Mouse (Mus musculus) forelimb bud, embryonic 11.5 days (tissue): ENCODE measurements around the gene Dab2.

Source experiments
- DNase-seq: peaks from one replicate; pipeline ENCODE4 v3.0.0-alpha.2; 2012; ENCODE audit warnings: low read depth, low spot score

Gene Dab2

DNA sequence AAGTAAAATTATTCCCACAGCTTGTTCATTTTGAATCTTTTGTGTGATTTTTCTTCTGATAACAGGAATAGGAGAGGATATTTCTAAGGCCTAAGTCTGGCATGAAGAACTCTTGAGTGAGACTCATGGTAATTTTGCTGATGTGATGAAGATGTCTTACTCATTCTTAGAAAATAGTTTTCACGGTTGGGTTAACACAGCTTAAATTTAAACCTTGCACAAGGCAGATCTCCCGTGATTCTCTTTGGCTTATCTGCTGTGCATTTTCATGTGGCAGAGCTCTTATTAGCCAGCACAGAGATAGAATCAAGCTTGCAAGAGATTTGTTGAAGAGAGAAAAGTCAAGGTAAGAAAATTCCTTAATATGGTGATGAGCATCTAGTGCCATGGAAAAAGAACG is at the start of gene Dab2:
Gene Dab2 (plus strand): TSS at position 235 of the 400 bp plus-strand sequence.
- no peak for DNase-seq

DNA sequence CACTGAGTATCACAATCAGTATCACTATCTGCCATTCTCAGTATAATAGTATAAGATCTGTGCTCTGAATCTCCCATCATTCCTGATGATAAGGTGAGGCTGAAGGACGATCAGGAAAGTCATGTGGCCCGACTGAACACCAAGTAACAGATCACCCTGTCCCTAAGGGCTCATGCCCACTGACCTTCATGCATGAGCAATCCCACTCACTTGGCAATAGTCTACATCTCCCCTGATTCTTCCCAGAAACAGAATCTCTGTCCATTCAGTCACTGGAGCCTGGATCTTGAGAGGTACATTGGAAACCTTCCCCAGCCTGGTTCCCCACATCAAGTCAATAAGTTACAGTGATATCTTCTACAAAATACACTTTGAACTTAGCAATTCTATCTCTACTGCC is 46.1 kb upstream of the Dab2 start:
- DNase-seq, result no peak

DNA sequence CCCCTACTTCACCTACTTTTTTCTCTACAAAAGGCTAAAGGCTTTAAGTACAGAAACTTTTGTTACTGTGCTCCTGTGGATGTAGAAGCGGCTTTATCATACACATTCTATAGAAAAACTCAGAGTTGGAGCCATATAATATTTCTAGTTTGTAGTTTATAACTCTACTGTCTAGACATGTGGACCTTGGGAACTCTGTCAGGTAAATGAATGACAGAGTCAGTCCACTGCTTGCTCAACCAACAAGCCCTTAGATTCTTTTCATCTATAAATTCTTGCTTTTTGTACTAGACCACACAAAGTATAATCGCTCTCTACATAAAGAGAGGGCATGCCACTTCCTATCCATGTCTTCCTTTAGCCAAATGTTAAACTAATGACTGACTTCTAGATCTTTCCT is 45.2 kb upstream of the Dab2 start:
- no peak for DNase-seq

DNA sequence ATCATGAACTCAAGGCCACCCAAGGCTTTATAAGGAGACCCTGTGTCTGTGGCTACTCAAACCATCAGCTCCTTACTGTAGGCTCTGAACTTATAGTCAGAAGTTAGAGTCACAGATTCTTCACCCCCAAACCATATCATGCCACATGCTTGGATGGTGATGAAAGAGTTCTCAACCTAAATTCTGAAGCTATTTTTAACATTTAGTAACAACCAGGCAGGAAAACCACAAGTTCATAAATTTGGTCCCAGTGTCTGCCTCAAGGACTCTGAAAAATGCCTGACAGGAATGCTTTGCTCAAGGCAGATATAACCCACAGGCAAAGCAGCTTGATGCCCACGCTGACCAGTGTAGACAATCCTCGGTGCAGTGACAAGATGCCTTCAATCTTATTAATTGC is 42.5 kb upstream of the Dab2 start:
- no peak for DNase-seq

DNA sequence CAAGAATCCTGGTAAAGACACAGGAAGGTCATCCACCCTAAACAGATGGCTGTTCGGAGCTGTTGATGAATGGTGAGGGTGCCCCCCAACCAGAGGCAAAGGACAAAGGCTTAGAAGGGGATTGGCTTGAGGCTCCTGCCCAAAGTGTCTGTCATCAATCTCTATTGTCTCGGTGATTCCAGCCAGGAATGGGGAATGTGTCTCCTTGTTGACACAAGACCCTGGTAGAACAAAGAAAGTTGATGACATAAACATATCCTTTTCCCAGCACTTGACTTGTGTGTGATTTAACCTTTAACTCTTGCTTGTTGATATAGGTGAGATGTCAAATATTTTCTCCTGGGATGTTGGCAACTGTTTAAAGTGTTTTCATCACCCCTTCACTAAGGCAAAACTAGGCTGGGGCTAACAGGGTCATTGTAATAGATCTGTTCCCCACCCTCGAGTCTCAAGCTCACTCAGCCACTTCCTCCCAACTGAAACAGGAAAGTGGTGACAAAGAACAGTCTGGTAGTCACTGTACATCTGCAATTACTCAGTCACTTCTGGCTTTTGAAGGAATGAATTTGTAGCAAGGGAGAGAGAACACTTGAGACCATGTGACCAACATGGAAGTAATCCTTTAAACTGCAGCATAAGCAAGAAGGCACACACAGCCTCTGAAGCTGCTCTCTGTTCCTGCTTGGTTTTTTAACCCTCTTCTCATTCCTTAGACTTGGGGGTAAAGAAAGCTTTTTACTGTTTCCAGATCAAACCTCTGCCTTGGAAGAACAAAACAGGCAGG is 39.4 kb upstream of the Dab2 start:
- peak; percentile 37 for DNase-seq

DNA sequence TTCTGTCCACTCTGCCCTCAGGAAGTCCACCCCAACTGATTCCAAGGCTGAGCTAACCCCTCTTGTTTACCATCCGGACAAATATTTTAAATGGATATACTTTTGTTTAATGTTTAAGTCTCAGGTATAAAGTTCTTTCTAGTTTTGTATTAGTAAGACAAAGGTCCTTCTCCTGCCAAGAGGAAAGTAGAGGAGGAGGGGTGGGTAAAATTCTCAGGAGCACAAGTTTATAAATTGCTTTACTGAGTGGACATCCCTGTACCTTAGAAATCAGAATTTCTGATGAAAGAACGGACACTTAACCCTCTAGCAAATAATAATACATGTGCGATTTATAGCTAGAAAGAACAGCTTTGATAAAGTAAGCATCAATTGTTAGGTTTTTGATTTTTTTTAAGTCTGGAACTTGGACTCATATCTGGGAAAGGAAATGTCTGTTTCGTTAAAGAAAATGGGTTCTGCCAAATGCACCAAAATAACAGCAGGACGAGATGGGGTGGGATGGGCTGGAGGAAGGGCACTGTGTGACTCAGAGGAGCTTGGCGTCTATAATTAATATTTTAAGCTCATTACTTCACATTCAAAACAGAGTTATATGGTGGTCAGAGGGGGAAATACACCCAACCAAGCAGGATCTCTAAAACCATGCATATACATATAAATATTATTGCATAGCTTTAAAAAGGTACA is 38.7 kb upstream of the Dab2 start:
- DNase-seq, result no peak

DNA sequence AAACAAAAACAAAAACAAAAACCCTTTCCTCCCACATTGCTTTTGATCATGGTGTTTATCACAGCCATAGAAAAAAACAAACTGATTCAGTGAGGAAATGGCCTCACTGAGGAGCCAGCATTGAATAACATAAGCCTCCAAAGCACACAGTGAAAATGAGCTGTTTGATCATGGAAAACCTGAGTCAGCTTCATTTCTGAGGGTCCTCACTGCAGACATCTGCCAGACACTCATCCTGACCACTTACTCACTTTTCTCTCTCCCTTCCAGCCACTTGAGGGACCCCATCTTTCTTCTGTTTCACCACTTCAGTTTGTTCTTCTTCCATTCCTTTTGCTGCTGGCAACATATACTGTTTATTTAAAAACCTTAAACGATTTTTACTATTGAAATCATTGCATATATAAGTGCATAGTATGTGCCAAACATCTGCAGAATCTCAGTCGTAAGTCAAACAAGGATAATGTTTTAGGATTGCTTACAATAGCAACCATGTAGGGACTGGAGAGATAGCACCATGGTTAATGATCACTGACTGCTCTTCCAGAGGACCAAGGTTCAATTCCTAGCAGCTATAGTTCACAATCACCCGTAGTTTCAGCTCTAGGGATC is 32.3 kb upstream of the Dab2 start:
- no peak for DNase-seq

DNA sequence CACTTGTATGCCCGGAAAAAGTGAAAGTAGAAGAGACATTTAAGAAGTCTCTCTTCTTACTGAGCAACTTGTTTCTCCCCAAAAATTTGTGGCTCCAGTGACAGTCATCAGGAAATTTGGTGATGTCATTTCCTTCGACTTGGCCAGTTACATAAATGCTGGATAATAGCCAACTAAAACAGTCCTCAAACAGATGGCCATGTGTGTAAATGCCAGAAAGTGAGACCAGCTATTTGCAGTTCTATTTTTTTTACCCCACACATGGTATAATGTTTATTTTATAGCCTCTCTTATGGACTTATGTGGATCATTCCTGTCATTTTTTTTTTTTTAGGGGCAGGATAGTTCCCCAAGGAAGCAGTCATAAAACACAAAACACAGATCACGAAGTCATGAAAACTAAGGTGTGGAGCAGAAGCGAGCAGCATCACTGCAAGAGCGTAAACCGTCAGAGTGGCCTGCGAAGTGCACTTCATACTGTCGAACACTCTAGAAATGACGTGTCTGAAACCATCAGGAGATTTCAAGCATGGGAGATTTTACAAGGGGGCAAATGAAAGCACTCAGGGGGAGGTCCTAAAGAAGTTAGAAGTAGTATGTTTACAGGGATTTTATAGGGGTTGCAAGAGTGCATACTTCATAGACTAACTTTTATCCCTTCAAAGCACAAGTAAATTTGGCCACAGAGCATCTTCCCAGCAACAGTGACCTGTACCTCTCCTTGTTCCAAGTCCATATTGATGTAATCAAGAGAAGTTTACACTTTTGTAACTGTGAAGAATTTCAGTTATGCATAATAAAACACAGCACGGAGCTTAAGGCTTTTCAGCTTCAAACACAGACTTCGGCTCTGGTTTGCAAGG is 20.8 kb upstream of the Dab2 start:
- DNase-seq, result peak; percentile 41

DNA sequence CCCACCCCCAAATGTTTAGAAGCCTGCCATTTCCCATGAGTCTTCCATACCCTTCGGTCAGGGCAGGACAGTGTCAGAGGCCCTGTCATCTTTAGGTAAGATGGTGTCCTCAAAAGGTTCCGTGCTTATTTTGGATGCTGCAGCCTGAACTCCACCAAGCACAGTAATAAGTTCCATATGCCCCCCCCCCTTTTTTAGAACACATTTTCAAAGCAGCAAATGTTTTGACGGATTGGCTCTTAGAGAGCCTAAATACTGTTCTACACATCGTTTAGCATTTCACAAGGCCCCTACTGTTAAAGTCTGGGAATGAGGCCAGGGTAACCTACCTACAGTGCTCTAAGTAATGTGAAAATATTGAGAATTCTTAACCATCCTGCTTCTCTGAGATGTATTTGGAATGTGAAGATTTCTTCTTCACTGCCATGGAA is 19.6 kb upstream of the Dab2 start:
- peak; percentile 71 for DNase-seq

DNA sequence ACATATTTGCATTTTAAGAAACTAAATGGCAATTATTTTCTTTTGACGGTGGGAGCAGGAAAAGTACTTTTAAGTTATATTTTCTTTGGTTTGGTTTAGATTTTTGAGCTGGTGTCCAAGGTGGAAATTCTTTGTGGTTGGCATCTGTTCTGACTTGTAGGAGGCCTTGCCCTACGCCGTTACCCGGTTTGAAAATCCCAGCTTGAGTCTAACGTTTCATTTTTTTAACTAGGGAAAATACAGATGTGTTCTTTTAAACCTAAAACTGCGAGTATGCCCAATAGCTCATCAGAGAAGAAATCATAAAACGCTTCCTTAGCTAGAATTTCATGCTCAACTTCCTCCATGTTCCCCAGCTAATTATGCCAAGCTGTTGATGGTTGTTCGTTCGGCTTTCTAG is 16.3 kb upstream of the Dab2 start:
- no peak for DNase-seq

DNA sequence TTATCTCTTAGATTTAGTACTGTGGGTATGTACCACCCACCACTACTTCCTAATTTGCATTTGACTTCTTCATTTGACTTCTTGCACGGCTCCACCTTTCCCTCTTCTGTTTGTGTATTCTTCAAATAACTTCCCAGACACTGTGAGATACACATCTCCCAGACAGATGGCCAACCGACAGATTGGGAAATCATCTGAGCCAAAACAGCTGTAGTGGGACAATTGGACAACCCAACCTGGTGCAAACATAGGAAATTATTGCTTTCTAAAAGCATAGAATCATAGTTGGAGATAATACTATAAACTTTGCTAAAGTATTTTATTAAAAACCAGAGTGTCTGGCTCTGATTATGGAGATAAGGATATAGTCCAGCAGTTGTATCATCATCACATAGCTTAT is 3.5 kb upstream of the Dab2 start:
- no peak for DNase-seq

DNA sequence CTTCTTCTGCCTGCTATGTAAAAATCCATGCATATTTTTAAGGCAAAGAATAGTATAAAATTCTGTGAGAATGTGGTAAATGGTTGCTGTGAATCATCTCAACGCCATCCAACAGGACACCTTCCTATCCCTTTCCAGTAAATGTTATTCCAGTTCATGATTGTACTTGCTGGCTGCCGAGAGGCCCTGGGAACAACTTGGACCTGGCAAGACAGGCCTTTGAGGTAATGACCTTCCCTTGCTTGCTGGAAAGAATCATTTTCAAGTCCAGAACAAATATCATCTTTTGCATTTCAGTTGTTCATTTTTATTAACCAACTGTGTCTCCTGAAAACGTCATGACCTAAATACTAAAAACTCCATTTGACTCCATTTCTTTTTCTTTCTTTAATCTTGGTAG is 862 bp upstream of the Dab2 start:
- no peak for DNase-seq

DNA sequence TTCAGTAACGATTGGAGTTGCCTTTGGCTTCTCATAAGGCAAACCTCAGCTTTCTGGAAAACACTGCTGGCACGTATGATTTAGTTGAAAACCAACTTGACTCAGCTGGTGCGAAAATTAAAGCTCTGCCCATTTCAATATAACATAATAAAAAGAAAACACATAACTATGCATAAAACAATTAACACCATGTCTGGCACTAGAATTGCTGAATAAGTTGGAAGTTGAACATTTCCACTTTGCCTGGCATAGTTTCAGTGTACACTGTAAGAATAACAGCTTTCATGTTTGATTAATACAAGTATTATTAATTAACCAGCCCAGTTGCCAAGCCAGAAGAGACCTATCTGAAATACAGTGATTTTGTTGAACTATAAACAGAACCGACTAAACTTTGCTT is 2.6 kb downstream of the Dab2 start:
- no peak for DNase-seq

DNA sequence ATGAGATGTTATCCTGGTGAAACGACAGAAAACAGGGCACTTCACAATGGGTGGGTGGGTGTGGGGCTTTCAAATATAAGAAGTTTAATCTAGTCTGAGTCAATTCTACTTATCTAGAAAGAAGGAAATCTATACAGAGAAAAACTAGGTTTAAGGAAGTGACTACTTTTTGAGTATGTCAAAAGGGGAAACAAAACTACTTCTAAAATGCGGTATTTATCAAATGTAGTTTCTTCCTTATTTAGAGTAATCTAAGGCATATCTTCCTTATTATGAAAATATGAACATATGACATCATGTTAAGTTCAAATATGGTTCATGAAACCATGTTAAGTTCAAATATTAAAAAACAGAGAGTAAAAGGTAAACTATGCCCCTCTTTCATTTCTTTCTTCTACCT is 4.2 kb downstream of the Dab2 start:
- DNase-seq, result no peak

DNA sequence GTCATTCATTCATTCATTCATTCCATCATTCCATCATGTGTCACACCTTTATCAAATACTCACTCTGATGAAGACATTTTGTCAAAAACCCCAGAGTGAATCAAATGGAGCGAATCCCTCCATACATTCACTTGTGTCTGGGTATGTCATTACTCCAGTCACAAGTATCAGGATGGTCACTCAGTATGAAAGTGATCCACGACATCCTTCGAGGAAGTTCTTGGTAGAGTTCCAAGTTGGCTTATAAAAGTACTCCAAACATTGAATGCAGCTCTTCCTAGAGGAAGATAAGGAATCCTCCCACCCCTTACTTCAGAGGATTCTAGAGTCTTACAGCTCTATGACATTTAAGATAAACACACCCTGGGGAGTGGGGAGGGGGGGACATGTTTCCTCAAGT is 10.0 kb downstream of the Dab2 start:
- DNase-seq, result no peak

DNA sequence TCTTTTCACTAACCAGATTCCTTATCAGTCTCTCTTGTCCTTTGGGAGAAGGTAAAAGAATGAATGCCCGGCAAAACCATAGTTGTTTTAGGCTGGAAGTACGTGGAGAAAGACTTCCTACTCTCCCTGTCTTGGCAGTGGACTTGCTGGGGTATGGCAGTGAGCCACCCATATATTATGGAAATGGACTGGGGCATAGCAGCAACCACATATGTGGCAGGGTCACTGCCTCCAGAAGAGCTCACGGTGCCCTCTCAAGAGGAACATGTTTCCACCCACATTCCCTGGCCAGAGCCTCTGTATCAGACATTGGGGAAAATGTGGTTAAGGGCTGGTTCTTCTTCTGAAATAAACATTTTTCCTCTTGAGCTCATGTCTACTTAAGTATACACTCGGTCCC is 10.8 kb downstream of the Dab2 start:
- DNase-seq, result no peak

DNA sequence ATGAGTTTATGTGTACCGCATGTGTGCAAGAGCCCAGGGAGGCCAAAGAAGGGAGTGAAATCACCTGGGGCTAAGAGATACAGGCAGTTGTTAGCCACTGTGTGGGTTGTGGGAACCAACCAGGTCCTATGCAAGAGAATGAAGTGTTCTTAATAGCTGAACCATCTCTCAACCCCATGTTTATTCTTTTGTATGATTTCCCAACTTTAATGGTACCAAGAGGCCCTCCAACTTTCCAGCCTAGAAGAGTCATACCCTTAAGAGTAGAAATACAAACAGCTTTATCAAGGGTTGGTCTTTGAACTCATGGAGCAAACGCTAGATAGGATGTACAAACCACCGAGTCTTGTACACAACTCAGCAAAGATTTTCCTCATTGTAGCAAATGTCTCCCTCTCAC is 12.8 kb downstream of the Dab2 start:
- DNase-seq, result no peak

DNA sequence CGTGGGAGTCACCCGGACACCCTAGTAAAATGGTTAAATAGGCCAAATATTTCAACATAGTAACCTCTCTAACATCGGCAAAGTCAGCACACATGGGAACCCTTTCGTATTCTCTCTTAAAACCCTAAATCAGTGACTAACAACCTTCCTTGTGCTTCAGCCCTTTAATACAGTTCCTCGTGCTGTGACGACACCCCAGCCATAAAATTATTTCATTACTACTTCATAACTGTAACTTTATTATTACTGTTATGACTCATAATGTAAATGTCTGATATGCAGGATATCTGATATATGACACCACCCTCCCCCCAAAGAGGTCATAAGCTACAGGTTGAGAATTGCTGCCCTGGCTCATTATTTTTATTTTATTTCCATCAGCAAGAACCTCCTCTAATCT is 19.8 kb downstream of the Dab2 start:
- no peak for DNase-seq

DNA sequence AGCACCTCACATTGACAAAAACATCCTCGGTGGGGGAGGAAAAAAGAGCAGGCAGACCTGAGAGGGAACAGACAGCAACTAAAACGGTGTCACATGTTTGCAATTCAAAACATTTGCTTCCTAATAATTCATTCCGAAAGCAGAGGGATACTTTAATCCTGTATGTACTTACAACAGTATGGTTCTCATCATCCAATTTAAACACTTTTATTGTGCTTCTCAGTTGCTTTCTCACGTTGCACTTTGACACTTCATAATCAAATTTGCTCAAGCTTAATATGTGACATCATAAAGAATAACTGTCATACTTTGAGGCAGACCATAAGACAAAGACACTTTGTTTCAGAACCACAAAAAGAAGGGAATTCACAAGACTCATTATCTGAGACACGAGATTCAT is 20.9 kb downstream of the Dab2 start:
- DNase-seq, result peak; percentile 25

DNA sequence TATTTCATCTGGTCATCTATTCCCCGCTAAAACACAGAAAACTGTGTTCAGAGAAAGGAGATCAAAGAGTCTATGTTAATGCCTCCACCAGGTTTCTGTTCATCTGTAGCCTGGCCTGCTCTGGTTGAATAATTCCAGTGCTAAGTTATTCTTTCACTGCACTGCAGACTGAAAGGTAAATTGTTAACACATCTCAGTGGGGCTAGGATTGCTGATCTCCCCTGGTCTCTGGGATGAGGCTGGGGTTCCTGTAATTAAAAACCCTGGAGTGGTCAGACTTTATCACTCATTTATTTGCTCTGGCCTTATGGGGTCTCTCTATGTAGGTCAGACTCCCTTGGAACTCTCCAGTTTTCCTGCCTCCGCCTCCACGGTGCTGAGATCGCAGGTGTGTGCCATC is 21.7 kb downstream of the Dab2 start:
- peak; percentile 18 for DNase-seq

DNA sequence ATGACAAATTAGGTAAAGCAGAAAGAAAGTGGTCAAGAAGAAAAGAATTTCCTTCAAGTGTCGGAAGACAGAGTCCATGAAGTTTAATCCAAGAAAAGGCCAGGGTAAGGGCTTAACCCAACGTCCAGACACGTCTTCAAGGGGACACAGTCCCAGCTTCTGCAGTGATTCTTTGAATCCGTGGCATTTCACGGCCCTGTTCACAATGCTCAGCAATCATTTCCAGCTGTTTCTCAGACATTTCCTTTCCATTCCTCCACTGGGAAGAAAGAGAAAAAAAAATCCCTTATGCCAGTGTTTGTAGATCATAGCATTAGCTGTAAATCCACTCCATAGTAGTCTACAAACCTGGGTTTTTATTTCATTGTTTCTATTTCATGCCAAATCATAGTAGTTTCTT is 22.7 kb downstream of the Dab2 start:
- DNase-seq, result peak; percentile 64

DNA sequence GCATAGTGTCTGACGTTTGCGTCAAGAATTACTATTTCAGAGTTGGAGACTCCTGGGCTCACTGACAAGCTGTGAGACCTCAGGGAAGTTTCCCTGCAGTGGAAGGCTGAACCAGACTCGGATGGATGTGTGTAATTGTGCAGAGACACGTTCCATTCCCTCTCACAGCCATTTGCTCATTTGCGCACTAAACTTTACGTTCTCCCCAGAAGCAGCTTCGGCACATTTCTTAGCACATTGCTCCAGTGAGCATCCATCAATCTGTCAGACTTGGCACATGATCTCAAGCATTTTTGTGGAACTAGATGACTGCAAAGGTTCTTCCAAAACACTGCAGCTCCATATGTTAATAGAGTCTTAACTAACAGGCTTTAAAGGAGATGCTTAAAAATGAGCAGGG is 24.0 kb downstream of the Dab2 start:
- no peak for DNase-seq
